Mouse (Mus musculus) T-helper 17 cell (primary cell): ENCODE measurements around the gene Olfr1299.

ENCODE experiments used
- in situ Hi-C, 2 experiments: fragments of 300-600 bp; cut with MboI, MseI; formaldehyde crosslinking; loops; 1 replicate in 1 of 2; 2 replicates in 1 of 2; pipeline ENCODE4 v1.15.1; 2025; ENCODE audit warnings: high pct_unique_total_duplicates in 2 of 2

Olfr1299 gene

DNA sequence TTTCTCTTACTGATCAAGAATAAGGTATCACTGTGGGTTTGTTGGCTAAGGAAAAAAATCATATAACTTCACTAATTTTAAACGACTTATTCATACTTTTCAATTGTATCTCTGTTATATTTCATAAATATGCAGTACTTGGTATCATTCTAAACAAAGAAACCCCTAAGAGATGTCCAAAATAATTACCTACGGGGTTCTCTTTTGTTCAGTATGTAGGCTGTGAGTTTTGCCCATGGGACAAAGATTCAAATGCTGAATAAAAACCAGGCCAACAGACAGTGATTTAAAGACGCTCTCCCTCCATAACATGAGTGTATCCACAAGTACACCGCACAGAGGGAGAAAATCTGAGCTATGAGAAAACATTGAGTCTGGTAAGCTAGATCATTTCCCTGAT is at the start of gene Olfr1299:
Olfr1299 (plus strand) TSS at position 301 of the 400 bp plus-strand sequence.
- in situ Hi-C loops: no loop called here

- in situ Hi-C loops: loop anchor here in 1 of 2 experiments (25.0 kb wide), 1 partner anchor 1236 kb away; no protein-coding TSS in a partner anchor
These were observed 34.8 kb upstream of the Olfr1299 start, which contains the start of gene Olfr1297 for GRCm38 (mm10) chr2:111626397-111626796. Gene Olfr1297 (minus strand): TSS chr2:111626497.

DNA sequence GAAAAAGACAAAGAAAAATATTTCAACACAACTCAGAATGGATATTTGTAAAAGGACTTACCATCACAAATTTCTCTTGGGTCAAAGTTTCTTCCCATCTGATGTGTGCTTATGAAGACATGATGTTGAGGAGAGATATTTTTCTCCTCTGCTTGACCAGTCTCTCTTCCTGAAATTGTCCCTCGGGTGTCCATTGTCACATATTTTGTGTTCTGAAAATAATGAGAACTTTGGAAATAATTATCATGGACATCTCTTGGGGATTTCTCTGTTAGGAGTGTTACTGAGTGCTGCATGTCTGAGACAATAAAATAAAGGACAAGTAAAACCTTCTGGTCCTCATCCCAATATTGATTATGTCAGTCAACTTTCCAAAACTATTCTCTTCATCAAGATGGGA is 12.1 kb upstream of the Olfr1299 start, which contains the start of gene Olfr1298:
Olfr1298 (minus strand) TSS at position 101 of the 400 bp plus-strand sequence.
- in situ Hi-C loops: loop anchor here in 1 of 2 experiments (25.0 kb wide), 1 partner anchor 1213 kb away; no protein-coding TSS in a partner anchor
